Mouse (Mus musculus) intestine, embryonic 14.5 days (tissue): ENCODE results near the gene Padi6. TPM values are rescaled to one million over a fixed set of nuclear protein-coding genes. Genes with fewer than 3 reads are reported as not detected.
A peak's percentile ranks its signal among the peaks of the same experiment; 100 is the strongest.

Experiments
- ATAC-seq: fragments of 200-750 bp; cut with Nextera tagmentation; replicated peaks from 2 replicates; pipeline ENCODE4 v1.8.0; 2017; ENCODE audit warnings: low read depth, moderate number of reproducible peaks, moderate TSS enrichment, moderate library complexity; ENCODE audit not compliant: low FRiP score, low TSS enrichment
- DNase-seq: peaks from one replicate; pipeline ENCODE4 v3.0.0-alpha.2; 2018; ENCODE audit warnings: low spot score
- H3K27ac ChIP-seq: fragments of 300-500 bp; sonication (generic); 2 replicates; pipeline ENCODE4 v1.5.1; 2014; ENCODE audit warnings: low read depth, mild to moderate bottlenecking, control low read depth
- H3K27me3 ChIP-seq: fragments of 300-500 bp; sonication (generic); replicated peaks from 2 replicates; pipeline ENCODE4 v1.6.1; 2014; ENCODE audit warnings: low read length, control low read depth; ENCODE audit not compliant: control insufficient read depth, insufficient read depth
- H3K36me3 ChIP-seq: fragments of 300-500 bp; sonication (generic); 2 replicates; pipeline ENCODE4 v1.6.1; 2014; ENCODE audit warnings: low read length, control low read depth; ENCODE audit not compliant: control insufficient read depth, insufficient read depth
- H3K4me1 ChIP-seq: fragments of 300-500 bp; sonication (generic); replicated peaks from 2 replicates; pipeline ENCODE4 v1.6.1; 2014; ENCODE audit warnings: low read length, control low read depth, mixed read lengths; ENCODE audit not compliant: control insufficient read depth, insufficient read depth
- H3K4me2 ChIP-seq: fragments of 300-500 bp; sonication (generic); 2 replicates; pipeline ENCODE4 v1.6.1; 2014; ENCODE audit warnings: low read length
- H3K4me3 ChIP-seq: fragments of 300-500 bp; sonication (generic); 2 replicates; pipeline ENCODE4 v1.5.1; 2014; ENCODE audit warnings: low read depth, low read length, control low read depth, mixed read lengths
- H3K9ac ChIP-seq: fragments of 300-500 bp; sonication (generic); 2 replicates; pipeline ENCODE4 v1.6.1; 2014; ENCODE audit warnings: mild to moderate bottlenecking, low read length
- H3K9me3 ChIP-seq: fragments of 300-500 bp; sonication (generic); 2 replicates; pipeline ENCODE4 v1.6.1; 2016; ENCODE audit warnings: low read length, control low read depth; ENCODE audit not compliant: control insufficient read depth
- WGBS: fragments of 180-500 bp; shearing (Covaris S2); extraction: QIAGEN DNeasy Blood & Tissue Kit; methylation state at CpG from one replicate; pipeline ENCODE4 v1.1.7; 2014; 5-methylcytosine and 5-hydroxymethylcytosine counted together
- polyA plus RNA-seq: library from polyadenylated mRNA; unstranded; fragments of >200 nt; fragmentation: Nextera tagmentation; extraction: Ambion mirVana; gene quantifications from 2 replicates; pipeline ENCODE4 v1.2.1, GENCODE M21; 2014

The Padi6 gene
- polyA plus RNA-seq, 1 experiment from 2014 or later, result 0.07 TPM

GRCm38 (mm10) chr4:140709617-140710016, 32.8 kb downstream of the Padi6 start:
- Histone ChIP-seq H3K36me3 (peaks cover 83% of the 10 kb centered on the region), H3K27ac (no peak overlapping the region), H3K4me3 (no peak overlapping the region), H3K4me2 (no peak overlapping the region), H3K27me3 (no peaks in the 10 kb centered on the region), H3K4me1 (peaks cover 20% of the 10 kb centered on the region), H3K9ac (no peak overlapping the region), H3K9me3 (no peaks in the 10 kb centered on the region)
- ATAC-seq, result no peak
- WGBS, result 82% methylated on average over 10 of the region's 10 CpGs
- no peak for DNase-seq

- 84% methylated on average over 7 of the region's 7 CpGs for WGBS
Measured at GRCm38 (mm10) chr4:140709111-140709510, 33.3 kb downstream of the Padi6 start.

GRCm38 (mm10) chr4:140708297-140708927, 34.0 kb downstream of the Padi6 start:
- H3K27ac ChIP-seq, result peak overlapping the region; percentile 27; the same call in 1 of the 2 replicates
- peaks cover 27% of the 10 kb centered on the region for H3K4me1 ChIP-seq
- 72% methylated on average over 18 of the region's 18 CpGs for WGBS
- no peaks in the 10 kb centered on the region for H3K27me3 ChIP-seq
- no peak for DNase-seq
- peak; percentile 48 for ATAC-seq
- no peak overlapping the region for H3K4me2 ChIP-seq
- H3K4me3 ChIP-seq, result no peak overlapping the region
- peaks cover 76% of the 10 kb centered on the region for H3K36me3 ChIP-seq
- H3K9ac ChIP-seq, result no peak overlapping the region
- H3K9me3 ChIP-seq, result no peaks in the 10 kb centered on the region

More at GRCm38 (mm10) chr4:140709111-140709510, 33.3 kb downstream of the Padi6 start:
- no peak overlapping the region for H3K4me2 ChIP-seq
- no peak overlapping the region for H3K4me3 ChIP-seq
- no peaks in the 10 kb centered on the region for H3K9me3 ChIP-seq
- H3K27me3 ChIP-seq, result no peaks in the 10 kb centered on the region
- H3K27ac ChIP-seq, result no peak overlapping the region
- DNase-seq (no peak), ATAC-seq (no peak)
- no peak overlapping the region for H3K9ac ChIP-seq
- peaks cover 21% of the 10 kb centered on the region for H3K4me1 ChIP-seq
- peaks cover 78% of the 10 kb centered on the region for H3K36me3 ChIP-seq

GRCm38 (mm10) chr4:140707615-140708014, 34.8 kb downstream of the Padi6 start:
- ATAC-seq (no peak), DNase-seq (no peak)
- 67% methylated on average over 4 of the region's 4 CpGs for WGBS
- Histone ChIP-seq H3K4me3 (no peak overlapping the region), H3K9ac (no peak overlapping the region), H3K27me3 (no peaks in the 10 kb centered on the region), H3K4me1 (peaks cover 28% of the 10 kb centered on the region), H3K9me3 (no peaks in the 10 kb centered on the region), H3K4me2 (no peak overlapping the region), H3K27ac (peak overlapping the region; percentile 27; the same call in 1 of the 2 replicates), H3K36me3 (peaks cover 68% of the 10 kb centered on the region)

- WGBS, result 55% methylated on average over 4 of the region's 4 CpGs
- H3K9ac ChIP-seq, result 0 out of 2 replicates have a peak overlapping the region, but pooled peaks have one; percentile 96
- H3K4me2 ChIP-seq, result peak overlapping the region; percentile 84
- no peak for DNase-seq
- peaks cover 40% of the 10 kb centered on the region for H3K4me1 ChIP-seq
- peaks cover 10% of the 10 kb centered on the region for H3K27me3 ChIP-seq
- ATAC-seq, result no peak
- H3K36me3 ChIP-seq, result peaks cover 34% of the 10 kb centered on the region
- H3K4me3 ChIP-seq, result peak overlapping the region; percentile 84; the same call in 1 of the 2 replicates
- no peaks in the 10 kb centered on the region for H3K9me3 ChIP-seq
- 0 out of 2 replicates have a peak overlapping the region, but pooled peaks have one; percentile 5 for H3K27ac ChIP-seq
Measured at GRCm38 (mm10) chr4:140704166-140704565, 38.3 kb downstream of the Padi6 start.

GRCm38 (mm10) chr4:140703636-140704035, 38.8 kb downstream of the Padi6 start:
- DNase-seq, result no peak

GRCm38 (mm10) chr4:140702611-140703327, 39.7 kb downstream of the Padi6 start:
- Histone ChIP-seq H3K9me3 (no peaks in the 10 kb centered on the region), H3K27me3 (peaks cover 19% of the 10 kb centered on the region), H3K36me3 (peaks cover 20% of the 10 kb centered on the region), H3K9ac (peak overlapping the region; percentile 96), H3K4me1 (peaks cover 40% of the 10 kb centered on the region), H3K4me2 (peak overlapping the region; percentile 84), H3K27ac (peak overlapping the region; percentile 98), H3K4me3 (peak overlapping the region; percentile 84)
- DNase-seq (peak; percentile 80), ATAC-seq (peak; percentile 69)
- under 1% methylated on average over 27 of the region's 68 CpGs for WGBS

More at GRCm38 (mm10) chr4:140703636-140704035, 38.8 kb downstream of the Padi6 start:
- Histone ChIP-seq H3K9me3 (no peaks in the 10 kb centered on the region), H3K36me3 (peaks cover 28% of the 10 kb centered on the region), H3K4me3 (peak overlapping the region; percentile 84), H3K27ac (peak overlapping the region; percentile 98; the same call in 1 of the 2 replicates), H3K4me1 (peaks cover 40% of the 10 kb centered on the region), H3K9ac (peak overlapping the region; percentile 96), H3K4me2 (peak overlapping the region; percentile 84), H3K27me3 (peaks cover 15% of the 10 kb centered on the region)
- no peak for ATAC-seq
- 10% methylated on average over 8 of the region's 8 CpGs for WGBS

- ATAC-seq (peak; percentile 25; the same call in 1 of the 2 replicates), DNase-seq (peak; percentile 75)
Measured at GRCm38 (mm10) chr4:140701716-140702561, 40.5 kb downstream of the Padi6 start.

More at GRCm38 (mm10) chr4:140701716-140702561, 40.5 kb downstream of the Padi6 start:
- Histone ChIP-seq H3K27ac (peak overlapping the region; percentile 98), H3K36me3 (peaks cover 17% of the 10 kb centered on the region), H3K4me1 (peaks cover 36% of the 10 kb centered on the region), H3K27me3 (peaks cover 19% of the 10 kb centered on the region), H3K4me2 (peak overlapping the region; percentile 84), H3K9ac (peak overlapping the region; percentile 96), H3K4me3 (peak overlapping the region; percentile 84), H3K9me3 (no peaks in the 10 kb centered on the region)
- under 1% methylated on average over 48 of the region's 107 CpGs for WGBS
